Mouse (Mus musculus) hindbrain, embryonic 15.5 days (tissue): ENCODE measurements at regions not wholly inside any gene's neighbourhood (a gene's known extent, or its start where the extent isn't known, plus 50 kb on each side); places are given as distances from the start of the nearest gene placed in this dataset.
A peak's percentile ranks its signal among the peaks of the same experiment; 100 is the strongest.

ENCODE experiments used
- ATAC-seq: fragments of 200-750 bp; cut with Nextera tagmentation; 2 replicates; pipeline ENCODE4 v1.8.0; 2017; ENCODE audit warnings: low read depth, moderate number of reproducible peaks, moderate TSS enrichment; ENCODE audit not compliant: low FRiP score
- H3K27ac ChIP-seq: fragments of 300-500 bp; sonication (generic); replicated peaks from 2 replicates; pipeline ENCODE4 v1.5.1; 2015; ENCODE audit warnings: mild to moderate bottlenecking, inconsistent platforms
- H3K27me3 ChIP-seq: fragments of 300-500 bp; sonication (generic); 2 replicates; pipeline ENCODE4 v1.6.1; 2015; ENCODE audit warnings: control low read depth, inconsistent platforms
- H3K36me3 ChIP-seq: fragments of 300-500 bp; sonication (generic); 2 replicates; pipeline ENCODE4 v1.6.1; 2015; ENCODE audit warnings: control low read depth, inconsistent platforms
- H3K4me1 ChIP-seq: fragments of 300-500 bp; sonication (generic); replicated peaks from 2 replicates; pipeline ENCODE4 v1.6.1; 2015; ENCODE audit warnings: control low read depth, inconsistent platforms
- H3K4me2 ChIP-seq: fragments of 300-500 bp; sonication (generic); 2 replicates; pipeline ENCODE4 v1.6.1; 2015; ENCODE audit warnings: moderate library complexity, mild to moderate bottlenecking, inconsistent platforms
- H3K4me3 ChIP-seq: fragments of 300-500 bp; sonication (generic); 2 replicates; pipeline ENCODE4 v1.5.1; 2015; ENCODE audit warnings: mild to moderate bottlenecking, inconsistent platforms
- H3K9ac ChIP-seq: fragments of 300-500 bp; sonication (generic); 2 replicates; pipeline ENCODE4 v1.6.1; 2015; ENCODE audit warnings: inconsistent platforms
- H3K9me3 ChIP-seq: fragments of 300-500 bp; sonication (generic); 2 replicates; pipeline ENCODE4 v1.6.1; 2016; ENCODE audit warnings: control low read depth, inconsistent platforms
- WGBS: fragments of 180-500 bp; shearing (Covaris S2); methylation state at CpG from one replicate; pipeline ENCODE4 v1.1.7; 2015; 5-methylcytosine and 5-hydroxymethylcytosine counted together

DNA sequence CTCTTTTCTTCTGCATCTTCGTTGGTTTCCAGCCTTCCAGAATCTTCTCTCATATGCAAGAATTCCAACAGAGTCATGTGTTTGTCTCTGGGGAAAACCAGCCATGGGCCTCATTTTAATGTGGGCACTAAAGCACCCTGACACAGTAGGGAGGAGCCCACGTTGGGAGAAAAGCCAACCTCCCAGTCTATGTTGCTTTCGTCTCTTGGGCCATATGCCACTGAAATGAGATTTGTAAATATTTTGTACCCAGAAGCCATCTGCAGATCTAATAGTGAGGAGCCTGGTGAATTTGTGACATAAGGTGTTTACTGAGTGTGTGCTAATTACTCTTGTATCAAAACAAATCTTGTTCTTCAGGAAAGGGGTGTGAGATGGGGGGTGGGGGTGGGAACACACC, 205.3 kb upstream of the Sulf2 start:
- Histone ChIP-seq H3K4me3 (no peak overlapping the region), H3K27me3 (no peaks in the 10 kb centered on the region), H3K36me3 (no peaks in the 10 kb centered on the region), H3K4me1 (peaks cover 21% of the 10 kb centered on the region), H3K4me2 (no peak overlapping the region), H3K9me3 (no peaks in the 10 kb centered on the region), H3K9ac (no peak overlapping the region), H3K27ac (no peak overlapping the region; the same call in 1 of the 2 replicates)
- ATAC-seq, result no peak
- WGBS, result 45% methylated on average over 3 of the region's 3 CpGs

DNA sequence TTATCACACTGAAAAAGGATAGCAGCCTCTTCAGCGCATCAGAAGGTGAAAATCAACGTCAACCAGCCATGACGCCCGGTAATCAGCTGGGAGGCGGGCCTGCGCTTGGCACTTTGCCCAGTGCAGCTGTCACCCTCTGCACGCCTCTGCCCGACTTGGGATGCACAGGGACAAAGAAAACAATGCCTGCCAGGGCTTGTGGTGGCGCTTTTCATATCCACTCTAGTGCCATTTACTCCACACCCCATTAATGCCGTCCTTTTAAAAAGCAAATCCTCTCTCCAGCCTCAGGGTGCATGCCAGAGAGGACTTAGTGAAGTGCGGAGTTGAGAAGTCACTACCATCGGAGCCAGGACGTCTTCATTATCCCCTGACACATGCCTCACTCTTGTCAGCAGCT, 204.5 kb upstream of the Sulf2 start:
- H3K4me2 ChIP-seq, result no peak overlapping the region
- no peaks in the 10 kb centered on the region for H3K27me3 ChIP-seq
- no peak overlapping the region for H3K9ac ChIP-seq
- no peaks in the 10 kb centered on the region for H3K36me3 ChIP-seq
- no peak overlapping the region for H3K4me3 ChIP-seq
- ATAC-seq, result peak; percentile 49; the same call in 1 of the 2 replicates
- WGBS, result 16% methylated on average over 13 of the region's 13 CpGs
- H3K27ac ChIP-seq, result peak overlapping the region; percentile 58
- no peaks in the 10 kb centered on the region for H3K9me3 ChIP-seq
- H3K4me1 ChIP-seq, result peaks cover 26% of the 10 kb centered on the region

GRCm38 (mm10) chr2:166357824-166358223, 202.4 kb upstream of the Sulf2 start:
- ATAC-seq, result no peak
- Histone ChIP-seq H3K27me3 (no peaks in the 10 kb centered on the region), H3K36me3 (no peaks in the 10 kb centered on the region), H3K9ac (no peak overlapping the region), H3K27ac (no peak overlapping the region), H3K4me3 (no peak overlapping the region), H3K9me3 (no peaks in the 10 kb centered on the region), H3K4me2 (no peak overlapping the region), H3K4me1 (peaks cover 41% of the 10 kb centered on the region)
- WGBS, result 57% methylated on average over 7 of the region's 7 CpGs

GRCm38 (mm10) chr2:166355944-166356343, 200.5 kb upstream of the Sulf2 start:
- Histone ChIP-seq H3K27ac (no peak overlapping the region), H3K9me3 (no peaks in the 10 kb centered on the region), H3K4me3 (no peak overlapping the region), H3K36me3 (no peaks in the 10 kb centered on the region), H3K4me2 (no peak overlapping the region), H3K27me3 (peaks cover 4% of the 10 kb centered on the region; the same call in 1 of the 2 replicates), H3K4me1 (peaks cover 41% of the 10 kb centered on the region), H3K9ac (no peak overlapping the region)
- no peak for ATAC-seq
- 53% methylated on average over 7 of the region's 7 CpGs for WGBS

- peaks cover 39% of the 10 kb centered on the region for H3K4me1 ChIP-seq
- no peak overlapping the region for H3K4me3 ChIP-seq
- ATAC-seq, result no peak
- WGBS, result 49% methylated on average over 6 of the region's 6 CpGs
- H3K27ac ChIP-seq, result no peak overlapping the region
- no peaks in the 10 kb centered on the region for H3K9me3 ChIP-seq
- H3K36me3 ChIP-seq, result no peaks in the 10 kb centered on the region
- H3K27me3 ChIP-seq, result peaks cover 8% of the 10 kb centered on the region; the same call in 1 of the 2 replicates
- no peak overlapping the region for H3K4me2 ChIP-seq
- no peak overlapping the region for H3K9ac ChIP-seq
Measured at GRCm38 (mm10) chr2:166355446-166355845, 200.0 kb upstream of the Sulf2 start.

- Histone ChIP-seq H3K4me3 (no peak overlapping the region), H3K27me3 (peaks cover 15% of the 10 kb centered on the region), H3K9me3 (no peaks in the 10 kb centered on the region), H3K4me2 (no peak overlapping the region), H3K4me1 (peaks cover 29% of the 10 kb centered on the region), H3K36me3 (no peaks in the 10 kb centered on the region), H3K9ac (no peak overlapping the region), H3K27ac (no peak overlapping the region)
- WGBS, result 90% methylated on average over 4 of the region's 4 CpGs
- no peak for ATAC-seq
Measured at GRCm38 (mm10) chr2:166354391-166354790, 198.9 kb upstream of the Sulf2 start.

- H3K27ac ChIP-seq, result no peak overlapping the region
Measured at GRCm38 (mm10) chr2:166353447-166354111, 198.1 kb upstream of the Sulf2 start.

GRCm38 (mm10) chr2:166351984-166352383, 196.5 kb upstream of the Sulf2 start:
- Histone ChIP-seq H3K9ac (no peak overlapping the region), H3K36me3 (no peaks in the 10 kb centered on the region), H3K4me3 (no peak overlapping the region), H3K27ac (no peak overlapping the region), H3K4me1 (peaks cover 47% of the 10 kb centered on the region), H3K9me3 (no peaks in the 10 kb centered on the region), H3K4me2 (no peak overlapping the region), H3K27me3 (peaks cover 18% of the 10 kb centered on the region)
- no peak for ATAC-seq
- 92% methylated on average over 5 of the region's 5 CpGs for WGBS

More at GRCm38 (mm10) chr2:166353447-166354111, 198.1 kb upstream of the Sulf2 start:
- Histone ChIP-seq H3K27me3 (peaks cover 18% of the 10 kb centered on the region), H3K4me2 (no peak overlapping the region), H3K4me3 (no peak overlapping the region), H3K9ac (no peak overlapping the region), H3K9me3 (no peaks in the 10 kb centered on the region), H3K4me1 (peaks cover 32% of the 10 kb centered on the region), H3K36me3 (no peaks in the 10 kb centered on the region)
- ATAC-seq, result peak; percentile 75
- 33% methylated on average over 12 of the region's 12 CpGs for whole genome bisulfite sequencing

GRCm38 (mm10) chr2:166351581-166351980, 196.1 kb upstream of the Sulf2 start:
- no peaks in the 10 kb centered on the region for H3K36me3 ChIP-seq
- peaks cover 18% of the 10 kb centered on the region for H3K27me3 ChIP-seq
- H3K4me3 ChIP-seq, result no peak overlapping the region
- no peak overlapping the region for H3K9ac ChIP-seq
- peaks cover 51% of the 10 kb centered on the region for H3K4me1 ChIP-seq
- H3K9me3 ChIP-seq, result no peaks in the 10 kb centered on the region
- no peak overlapping the region for H3K27ac ChIP-seq
- no peak for ATAC-seq
- WGBS, result 85% methylated on average over 9 of the region's 9 CpGs
- H3K4me2 ChIP-seq, result no peak overlapping the region

GRCm38 (mm10) chr2:166348654-166349053, 193.2 kb upstream of the Sulf2 start:
- 35% methylated on average over 10 of the region's 10 CpGs for WGBS
- H3K9me3 ChIP-seq, result no peaks in the 10 kb centered on the region
- H3K36me3 ChIP-seq, result no peaks in the 10 kb centered on the region
- ATAC-seq, result no peak
- no peak overlapping the region; the same call in 1 of the 2 replicates for H3K27ac ChIP-seq
- H3K4me1 ChIP-seq, result peaks cover 60% of the 10 kb centered on the region
- no peak overlapping the region for H3K4me2 ChIP-seq
- H3K9ac ChIP-seq, result no peak overlapping the region
- H3K4me3 ChIP-seq, result no peak overlapping the region
- peaks cover 25% of the 10 kb centered on the region for H3K27me3 ChIP-seq

DNA sequence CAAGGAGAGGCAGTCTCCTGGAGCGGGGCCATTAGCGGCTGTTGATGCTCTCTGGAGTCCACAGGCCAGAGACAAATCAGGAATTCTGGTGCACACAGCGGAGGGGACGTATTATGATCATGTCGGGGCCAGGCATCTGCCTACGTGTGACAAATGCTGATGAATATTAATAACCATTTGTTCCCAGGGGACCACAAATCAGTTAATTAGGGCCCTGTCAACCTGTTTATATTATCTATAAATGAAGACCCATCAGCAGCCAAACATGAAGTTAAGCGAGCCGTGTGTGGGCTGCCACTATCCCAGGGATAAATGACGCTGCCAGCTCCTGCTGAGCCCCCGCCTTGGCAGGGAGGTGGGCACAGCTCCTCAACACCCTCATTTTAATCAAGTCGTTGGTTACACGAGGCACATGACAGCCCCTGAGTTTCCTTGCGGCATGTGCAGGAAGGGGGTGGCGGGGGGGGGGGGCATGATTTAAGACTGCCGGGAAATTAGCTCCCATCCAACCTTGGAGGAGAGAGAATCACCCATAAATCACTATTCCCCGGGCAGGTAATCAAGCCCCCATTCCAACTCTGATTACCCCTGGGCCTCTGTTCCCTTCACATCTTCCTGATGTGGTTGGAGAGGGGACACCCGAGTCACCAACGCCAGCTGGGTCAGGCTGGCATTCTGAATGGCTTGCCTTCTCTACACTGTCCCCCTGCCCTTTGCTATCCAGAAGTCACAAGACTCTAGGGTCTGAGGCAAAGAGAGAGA, 191.1 kb upstream of the Sulf2 start:
- Histone ChIP-seq H3K9ac (no peak overlapping the region), H3K9me3 (no peaks in the 10 kb centered on the region), H3K36me3 (no peaks in the 10 kb centered on the region), H3K4me2 (peak overlapping the region; percentile 4; the same call in 1 of the 2 replicates), H3K4me3 (no peak overlapping the region), H3K4me1 (peaks cover 61% of the 10 kb centered on the region), H3K27me3 (peaks cover 23% of the 10 kb centered on the region), H3K27ac (peak overlapping the region; percentile 23; the same call in 1 of the 2 replicates)
- WGBS, result 15% methylated on average over 18 of the region's 18 CpGs
- peak; percentile 76 for ATAC-seq

GRCm38 (mm10) chr2:166343551-166344340, 188.3 kb upstream of the Sulf2 start:
- H3K9me3 ChIP-seq, result no peaks in the 10 kb centered on the region
- no peak overlapping the region for H3K9ac ChIP-seq
- no peak for ATAC-seq
- H3K27me3 ChIP-seq, result peaks cover 7% of the 10 kb centered on the region
- H3K36me3 ChIP-seq, result no peaks in the 10 kb centered on the region
- 30% methylated on average over 10 of the region's 10 CpGs for WGBS
- no peak overlapping the region for H3K4me3 ChIP-seq
- peaks cover 58% of the 10 kb centered on the region for H3K4me1 ChIP-seq
- no peak overlapping the region for H3K27ac ChIP-seq
- no peak overlapping the region for H3K4me2 ChIP-seq
